Mouse (Mus musculus) testis, postnatal 10 days (tissue): ENCODE results near the gene Hmgb2.
"Not testable (repeated sequence)": the region's sequence is repeated elsewhere in the genome, so short reads cannot be mapped to it uniquely, and the experiment has no call there.

ENCODE experiments used
- DNase-seq: peaks from one replicate; pipeline ENCODE4 v3.0.0; 2021; ENCODE audit warnings: low spot score

Hmgb2 gene

GRCm38 (mm10) chr8:57511316-57512118, at the start of gene Hmgb2:
Gene Hmgb2 (plus strand): TSS chr8:57511907.
- peak; percentile 100 for DNase-seq

DNA sequence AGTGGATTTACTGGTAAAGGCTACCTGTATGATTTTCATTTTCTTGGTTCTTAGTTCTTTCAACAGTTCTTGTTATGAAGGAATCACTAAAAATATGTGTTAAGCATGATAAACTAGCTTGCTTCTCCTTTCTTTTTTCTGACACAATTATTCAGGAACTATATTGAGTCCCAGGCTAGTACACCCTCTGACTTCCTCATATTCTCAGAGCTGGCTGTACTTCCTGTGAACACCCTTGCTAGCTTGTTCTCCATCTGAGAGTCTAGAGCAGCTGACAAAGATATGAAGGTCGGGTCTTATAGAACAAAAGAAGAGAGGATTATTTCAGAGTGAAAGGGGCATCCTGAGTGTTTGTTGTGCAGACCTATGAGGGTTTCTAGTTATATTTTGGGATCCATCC, 48.9 kb upstream of the Hmgb2 start:
- no peak for DNase-seq

- no peak for DNase-seq
These were observed 48.0 kb upstream of the Hmgb2 start for GRCm38 (mm10) chr8:57463757-57464156.

DNA sequence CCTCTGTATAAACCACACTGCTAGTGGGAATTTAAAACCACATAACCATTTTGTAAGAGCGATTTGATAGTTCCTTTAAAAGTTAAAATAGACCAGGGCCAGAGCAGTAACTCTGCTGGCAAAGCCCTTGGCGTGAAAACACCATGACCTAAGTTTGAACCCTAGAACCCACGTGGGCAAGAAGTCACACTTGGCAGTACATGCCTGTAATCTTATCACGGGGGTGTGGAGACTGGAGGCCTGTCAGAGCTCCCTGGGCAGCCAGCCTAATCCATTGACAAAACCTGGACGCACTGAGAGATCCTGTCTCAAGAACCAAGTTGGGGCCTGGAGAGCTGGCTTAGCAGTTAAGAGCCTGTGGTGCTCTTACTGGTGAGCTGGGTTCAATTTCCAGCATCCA, 43.1 kb upstream of the Hmgb2 start:
- DNase-seq, result peak; percentile 61

DNA sequence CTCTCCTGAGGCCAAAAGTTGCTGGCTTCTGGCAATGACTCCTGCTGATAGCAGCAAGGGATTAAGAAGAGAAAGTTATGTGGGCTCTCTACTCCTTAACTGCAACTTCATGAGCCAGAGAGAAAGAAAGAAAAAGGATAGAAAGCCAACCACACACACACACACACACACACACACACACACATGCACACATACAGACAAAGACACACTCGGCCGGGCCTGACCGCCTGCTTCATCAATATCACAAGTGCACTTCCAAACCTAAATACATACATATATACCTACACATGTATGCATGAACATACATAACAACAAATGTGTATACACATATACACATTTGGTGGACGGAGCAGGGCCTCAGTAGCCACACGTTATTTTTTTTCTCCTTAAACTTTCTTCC, 40.8 kb upstream of the Hmgb2 start:
- no peak for DNase-seq

DNA sequence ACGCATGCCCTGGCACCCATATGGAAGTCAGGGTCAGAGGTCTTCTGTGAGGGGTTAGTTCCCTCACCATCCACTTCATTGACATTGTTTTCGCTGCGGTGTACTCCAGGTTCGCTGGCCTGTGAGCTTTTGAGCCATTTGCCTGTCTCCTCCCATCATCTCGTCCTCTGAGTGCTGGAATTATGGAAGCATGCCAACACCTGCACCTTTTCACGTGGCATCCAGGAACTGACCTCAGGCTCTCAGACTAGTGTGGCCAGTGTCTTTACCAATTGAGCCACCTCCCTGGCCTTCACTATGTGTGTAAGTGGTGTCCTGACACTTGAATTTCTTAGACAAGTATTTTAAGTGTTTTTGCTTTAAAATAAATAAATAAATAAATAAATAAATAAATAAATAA, 38.0 kb upstream of the Hmgb2 start:
- DNase-seq, result no peak

DNA sequence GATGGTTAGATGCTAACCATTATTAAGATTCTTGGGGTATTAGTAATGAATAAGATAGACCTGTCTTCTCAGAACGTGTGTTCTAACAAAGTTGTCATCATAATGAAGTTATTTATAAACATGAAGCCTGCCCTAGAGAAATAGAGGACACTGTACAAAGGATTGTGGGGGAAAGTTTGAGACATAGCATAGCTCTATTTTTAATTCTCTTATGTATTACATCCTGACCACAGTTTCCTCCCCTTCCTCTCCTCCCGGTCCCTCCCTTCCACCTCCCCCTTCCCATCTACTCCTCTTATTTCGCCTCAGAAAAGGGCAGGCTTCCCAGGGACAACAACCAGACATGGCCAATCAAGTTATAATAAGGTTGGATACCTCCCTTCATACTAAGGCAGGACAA, 33.3 kb upstream of the Hmgb2 start:
- DNase-seq, result no peak

GRCm38 (mm10) chr8:57479700-57480099, 32.0 kb upstream of the Hmgb2 start:
- DNase-seq, result no peak

- no peak for DNase-seq
These were observed 31.1 kb upstream of the Hmgb2 start for GRCm38 (mm10) chr8:57480606-57481005.

- DNase-seq, result peak; percentile 54
These were observed 24.9 kb upstream of the Hmgb2 start for GRCm38 (mm10) chr8:57486491-57487440.

DNA sequence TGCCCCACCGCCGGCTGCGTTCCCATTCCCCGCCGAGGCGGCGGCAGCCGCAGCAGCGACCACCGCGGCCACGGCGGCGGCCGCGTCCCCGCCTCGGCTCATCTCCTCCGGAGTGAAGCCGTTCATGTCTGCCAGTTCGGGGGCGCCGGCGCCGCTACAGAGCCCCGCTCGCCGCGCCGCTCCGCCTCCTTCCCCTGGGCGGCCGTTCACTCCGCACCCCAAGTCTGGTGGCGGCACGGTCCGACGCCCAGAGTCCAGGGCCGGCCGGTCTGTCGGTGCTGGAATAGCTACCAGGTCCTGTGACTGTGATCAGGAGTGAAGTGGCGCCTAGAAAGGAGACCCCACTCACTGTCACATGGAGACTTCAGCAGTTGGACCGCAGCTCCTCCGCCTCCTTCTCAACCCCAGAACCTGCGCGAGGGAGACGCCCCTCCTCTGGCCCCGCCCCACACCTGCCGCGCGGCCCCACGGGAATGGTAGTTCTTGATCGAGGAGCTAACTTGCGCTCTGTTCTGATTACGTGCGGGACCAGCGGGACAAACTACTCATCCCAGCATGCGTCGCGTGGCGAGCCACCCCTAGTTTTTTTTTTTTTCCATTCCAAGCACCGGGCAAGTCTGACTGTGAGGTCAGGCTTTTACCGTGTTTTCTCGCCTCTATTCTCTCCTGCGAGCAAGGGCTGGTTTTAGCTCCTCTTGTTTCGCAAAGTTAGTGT, 24.1 kb upstream of the Hmgb2 start, which contains the start of gene Sap30:
TSS of gene Sap30 (minus strand) at position 420 of the 715 bp plus-strand sequence.
- peak; percentile 97 for DNase-seq

DNA sequence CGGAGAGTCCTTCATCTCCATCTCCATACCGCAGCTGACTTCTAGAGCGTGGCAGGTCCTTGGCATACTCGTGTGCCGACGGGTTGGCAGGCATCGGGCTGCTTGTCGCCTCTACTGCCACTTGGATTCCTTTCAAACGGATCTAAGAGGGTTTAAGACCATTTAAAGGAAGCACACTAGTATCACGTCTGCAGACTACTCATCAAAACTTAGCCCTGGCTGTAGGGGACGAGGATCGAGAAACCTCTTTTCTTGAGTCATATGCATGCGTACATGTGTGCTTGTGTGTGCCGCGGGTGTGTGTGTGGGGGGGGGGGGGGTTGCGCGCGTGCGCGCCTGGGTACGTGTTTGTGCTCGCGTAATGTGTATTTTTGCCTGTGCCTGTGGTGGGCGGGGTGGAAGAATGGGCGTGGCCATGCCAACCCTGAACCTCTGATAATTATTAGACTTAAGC, 23.4 kb upstream of the Hmgb2 start:
- DNase-seq, result peak; percentile 58

- DNase-seq, result no peak
These were observed 22.3 kb upstream of the Hmgb2 start for GRCm38 (mm10) chr8:57489366-57489765.

DNA sequence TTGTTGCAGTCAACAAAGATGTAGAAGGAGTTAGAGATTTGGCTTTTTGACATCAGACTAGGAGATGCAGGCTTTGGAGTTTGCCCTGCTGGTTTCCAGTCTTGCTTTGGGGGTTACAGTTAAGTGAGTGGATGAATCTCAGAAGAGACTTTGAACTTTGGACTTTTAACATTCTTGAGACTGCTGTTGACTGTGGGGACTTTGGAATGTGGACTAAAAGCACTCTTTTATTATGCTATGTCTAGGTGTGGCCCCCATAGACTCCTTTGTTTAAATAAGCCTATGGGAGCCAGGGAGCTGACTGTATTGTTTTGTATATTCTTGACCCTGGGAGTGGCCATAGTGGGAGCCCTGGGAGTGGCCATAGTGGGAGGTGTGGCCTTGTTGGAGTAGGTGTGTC, 21.8 kb upstream of the Hmgb2 start:
- no peak for DNase-seq

DNA sequence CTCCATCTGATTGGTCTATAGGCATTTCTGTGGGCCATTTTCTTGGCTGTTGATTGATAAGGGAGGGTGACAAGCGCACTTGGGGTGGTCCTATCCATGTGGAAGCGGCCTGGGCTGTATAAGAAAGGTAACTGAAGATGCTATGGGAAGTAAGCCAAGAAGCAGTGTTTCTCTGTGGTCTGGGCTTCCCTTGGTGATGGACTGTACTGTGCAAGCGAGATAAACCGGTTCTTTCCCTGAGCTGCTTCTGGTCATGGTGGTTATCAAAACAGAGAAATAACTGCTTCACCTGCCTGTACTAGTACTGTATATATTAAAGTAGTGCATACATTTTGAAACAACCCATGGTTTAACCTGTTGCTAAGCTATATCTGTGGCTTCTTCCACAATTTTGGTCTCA, 19.8 kb upstream of the Hmgb2 start:
- DNase-seq, result no peak

DNA sequence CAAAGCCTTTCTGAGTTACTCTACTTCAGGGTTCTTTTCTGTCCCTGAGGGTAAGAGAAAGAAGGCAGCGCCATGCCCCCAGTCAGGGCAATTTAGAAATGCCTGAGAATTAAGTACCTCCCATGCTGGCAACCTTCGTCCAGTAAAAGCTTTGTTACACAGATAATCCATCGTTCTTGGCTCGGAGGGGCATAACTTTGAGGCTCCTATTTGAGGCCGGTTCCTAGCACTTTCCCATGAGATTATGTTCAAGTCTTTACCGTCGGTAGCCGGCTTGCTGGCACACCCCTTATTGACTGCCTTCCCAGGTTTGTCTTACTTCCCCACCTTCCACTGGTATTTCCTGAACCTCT, 13.2 kb upstream of the Hmgb2 start:
- no peak for DNase-seq

- DNase-seq, result peak; percentile 52
These were observed 12.7 kb upstream of the Hmgb2 start for GRCm38 (mm10) chr8:57498847-57499511.

DNA sequence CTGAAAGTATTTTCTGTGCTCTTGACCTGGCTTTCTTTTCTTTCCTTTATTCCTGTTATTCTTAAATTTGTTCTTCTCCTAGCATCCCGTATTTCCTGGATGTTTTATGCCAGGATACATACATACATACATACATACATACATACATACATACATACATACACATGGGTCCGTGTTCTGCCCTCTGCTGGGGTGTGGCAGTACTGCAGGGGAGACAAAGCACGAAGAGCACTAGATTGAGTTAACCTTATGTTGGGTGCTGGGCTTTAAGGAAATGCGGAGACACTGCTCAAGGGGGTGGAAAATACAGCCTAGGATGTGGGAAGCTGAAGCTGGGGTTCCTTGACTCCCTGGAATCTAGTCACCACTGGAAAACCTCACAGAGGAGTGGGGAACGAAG, 8.1 kb upstream of the Hmgb2 start:
- DNase-seq, result peak; percentile 82

DNA sequence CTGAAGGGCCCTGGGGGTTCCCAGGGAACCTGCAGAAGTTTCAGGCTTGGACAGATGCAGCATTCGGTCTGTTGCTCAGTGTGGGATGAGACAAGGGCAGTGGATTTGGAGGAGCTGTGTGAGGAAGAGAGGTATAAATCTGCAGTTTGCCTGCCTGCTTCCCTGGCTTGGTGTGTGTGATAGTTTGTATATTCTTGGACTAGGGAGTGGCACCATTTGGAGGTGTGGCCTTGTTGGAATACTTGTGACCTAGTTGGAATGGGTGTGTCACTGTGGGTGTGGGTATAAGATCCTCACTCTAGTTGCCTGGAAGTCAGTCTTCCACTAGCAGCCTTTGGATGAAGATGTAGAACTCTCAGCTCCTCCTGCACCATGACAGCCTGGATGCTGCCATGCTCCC, 6.2 kb upstream of the Hmgb2 start:
- DNase-seq, result not testable (repeated sequence)

DNA sequence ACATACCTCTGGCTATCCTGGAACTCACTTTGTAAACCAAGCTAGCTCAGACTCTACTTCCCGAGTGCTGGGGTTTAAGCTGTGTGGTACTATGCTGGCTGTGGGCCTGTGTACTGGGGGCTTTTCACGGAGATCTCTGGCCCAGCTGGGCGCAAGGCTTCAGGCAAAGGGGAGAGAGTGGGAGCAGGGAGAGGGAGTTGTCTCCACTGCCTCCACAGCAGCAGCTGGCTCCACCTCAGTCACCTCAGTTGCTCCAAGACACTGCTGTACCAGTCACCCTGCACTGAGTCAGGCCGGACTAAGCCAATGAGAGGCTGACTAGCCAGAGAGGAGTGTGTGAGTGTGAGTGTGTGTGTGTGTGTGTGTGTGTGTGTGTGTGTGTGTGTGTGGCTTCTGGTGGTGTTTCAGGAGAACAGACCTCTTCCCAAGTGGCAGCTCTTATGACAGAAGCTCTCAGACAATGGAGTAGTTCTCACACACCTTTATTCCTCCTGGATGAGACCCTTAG, 4.1 kb upstream of the Hmgb2 start:
- DNase-seq, result no peak

- no peak for DNase-seq
These were observed 3.0 kb upstream of the Hmgb2 start for GRCm38 (mm10) chr8:57508657-57509056.
